Mouse (Mus musculus) heart, postnatal 14 days (tissue): ENCODE measurements around the gene Rdh7. TPM values are rescaled to one million over a fixed set of nuclear protein-coding genes. Genes with fewer than 3 reads are reported as not detected.

Experiments used
- total RNA-seq, 2 experiments: library from RNA; stranded (reverse); gene quantifications; 2 replicates each; pipeline ENCODE4 v1.2.3; 2021

Rdh7 gene
- total RNA-seq, 2 experiments from 2014 or later, result not detected

Other genes starting within 250 kb of the Rdh7 start
- gene Stat6, start 245.8 kb downstream of the Rdh7 start, total RNA-seq, result 10 to 100 TPM; 46.9 to 49.9 TPM
- gene Nemp1, start 221.9 kb downstream of the Rdh7 start, total RNA-seq, result 1 to 10 TPM; 4.2 to 4.7 TPM
- 1 to 10 TPM; 8.0 TPM for gene Nab2, start 220.2 kb downstream of the Rdh7 start, total RNA-seq
- gene Myo1a, start 183.6 kb downstream of the Rdh7 start, total RNA-seq, result under 1 TPM in 1 of 2 experiments, not detected in 1; 0.15 TPM
- not detected for gene Tac2, start 164.3 kb downstream of the Rdh7 start, total RNA-seq
- 1 to 10 TPM; 7.5 to 8.3 TPM for gene Zbtb39, start 149.3 kb downstream of the Rdh7 start, total RNA-seq
- 1 to 10 TPM; 3.4 to 4.6 TPM for gene Gpr182, start 137.1 kb downstream of the Rdh7 start, total RNA-seq
- under 1 TPM in 1 of 2 experiments, not detected in 1; 0.05 TPM for gene Rdh1, start 129.1 kb downstream of the Rdh7 start, total RNA-seq
- under 1 TPM; 0.15 to 0.22 TPM for gene Rdh16f1, start 129.0 kb downstream of the Rdh7 start, total RNA-seq
- not detected for gene Rdh9, start 112.4 kb downstream of the Rdh7 start, total RNA-seq
- gene Rdh16, start 87.7 kb downstream of the Rdh7 start, total RNA-seq, result not detected
- not detected for gene Rdh19, start 38.9 kb downstream of the Rdh7 start, total RNA-seq
- gene Rdh16f2, start 22.3 kb downstream of the Rdh7 start, total RNA-seq, result not detected
- gene Sdr9c7, start 9.7 kb upstream of the Rdh7 start, total RNA-seq, result under 1 TPM in 1 of 2 experiments, not detected in 1; 0.07 TPM
- gene Hsd17b6, start 118.8 kb upstream of the Rdh7 start, total RNA-seq, result not detected
- 1 to 10 TPM; 2.6 to 4.5 TPM for gene Prim1, start 126.4 kb upstream of the Rdh7 start, total RNA-seq
- gene Naca, start 146.8 kb upstream of the Rdh7 start, total RNA-seq, result 100 to 1,000 TPM; 510 TPM
- gene Ptges3, start 170.1 kb upstream of the Rdh7 start, total RNA-seq, result 10 to 100 TPM; 71.7 to 80.0 TPM
- 1,000 to 10,000 TPM; 8,344 to 8,412 TPM for gene Atp5b, start 194.5 kb upstream of the Rdh7 start, total RNA-seq
- gene Baz2a, start 202.8 kb upstream of the Rdh7 start, total RNA-seq, result 10 to 100 TPM; 27.2 to 27.4 TPM